Mouse (Mus musculus) mesoderm, embryonic 11.5 days (tissue): ENCODE data around the gene Senp7.
"Not testable (repeated sequence)": the region's sequence is repeated elsewhere in the genome, so short reads cannot be mapped to it uniquely, and the experiment has no call there.

ENCODE experiments used
- DNase-seq: peaks from one replicate; pipeline ENCODE4 v3.0.0-alpha.2; 2012; ENCODE audit warnings: low read depth, low spot score

Senp7 gene

DNA sequence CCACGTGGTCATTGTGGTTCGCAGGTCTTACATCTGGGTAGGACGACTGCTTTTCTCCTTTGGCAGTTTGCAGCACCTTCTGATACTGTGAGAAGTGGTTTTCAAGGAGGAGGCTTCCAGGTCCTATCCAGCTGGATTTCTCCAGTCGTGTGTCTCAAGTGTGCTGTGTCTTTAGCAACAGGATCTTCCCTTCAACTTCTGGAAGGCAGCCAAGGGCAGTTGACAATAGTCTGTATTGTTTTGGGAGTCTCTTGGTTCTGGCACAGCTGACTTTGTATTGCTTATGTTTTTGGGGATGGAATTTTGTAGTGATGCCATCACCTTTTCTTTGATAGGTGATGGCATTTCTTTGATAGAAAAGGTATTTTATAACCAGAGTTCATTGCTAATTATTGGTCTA lies 86.0 kb downstream of the Senp7 start:
- no peak for DNase-seq

DNA sequence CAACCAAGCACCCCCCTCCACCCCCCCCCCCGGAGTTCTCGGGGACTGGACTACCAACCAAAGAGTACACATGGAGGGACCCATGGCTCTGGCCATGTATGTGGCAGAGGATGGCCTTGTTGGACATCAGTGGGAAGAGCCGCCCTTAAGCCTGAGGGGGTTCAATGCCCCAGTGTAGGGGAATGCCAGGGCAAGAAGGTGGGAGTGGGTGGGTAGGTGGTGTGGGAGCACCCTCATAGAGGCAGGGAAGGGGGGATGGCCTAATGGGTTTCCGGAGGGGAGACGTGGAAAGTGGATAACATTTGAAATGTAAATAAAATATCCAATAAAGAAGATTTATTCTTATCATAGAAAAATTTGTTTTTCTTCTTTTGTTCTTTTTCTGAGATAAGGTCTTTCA lies 89.5 kb downstream of the Senp7 start:
- not testable (repeated sequence) for DNase-seq

DNA sequence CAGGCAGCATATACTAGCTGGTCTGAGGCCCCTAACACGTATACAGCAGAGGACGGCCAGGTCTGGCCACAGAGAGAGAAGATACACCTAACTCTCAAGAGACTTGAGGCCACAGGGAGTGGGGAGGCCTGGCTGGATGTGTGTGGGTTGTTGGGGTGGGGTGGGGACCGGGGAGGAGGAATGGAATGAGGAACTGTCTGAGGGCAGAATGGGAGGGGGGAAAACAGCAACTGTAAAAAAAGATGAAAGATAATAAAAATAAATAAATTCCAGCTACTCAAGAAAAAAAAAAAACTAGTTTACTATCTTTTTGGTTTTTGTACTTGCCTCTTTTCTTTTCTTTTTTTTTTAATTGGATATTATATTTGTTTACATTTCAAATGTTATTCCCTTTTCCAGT lies 91.8 kb downstream of the Senp7 start:
- DNase-seq = no peak

DNA sequence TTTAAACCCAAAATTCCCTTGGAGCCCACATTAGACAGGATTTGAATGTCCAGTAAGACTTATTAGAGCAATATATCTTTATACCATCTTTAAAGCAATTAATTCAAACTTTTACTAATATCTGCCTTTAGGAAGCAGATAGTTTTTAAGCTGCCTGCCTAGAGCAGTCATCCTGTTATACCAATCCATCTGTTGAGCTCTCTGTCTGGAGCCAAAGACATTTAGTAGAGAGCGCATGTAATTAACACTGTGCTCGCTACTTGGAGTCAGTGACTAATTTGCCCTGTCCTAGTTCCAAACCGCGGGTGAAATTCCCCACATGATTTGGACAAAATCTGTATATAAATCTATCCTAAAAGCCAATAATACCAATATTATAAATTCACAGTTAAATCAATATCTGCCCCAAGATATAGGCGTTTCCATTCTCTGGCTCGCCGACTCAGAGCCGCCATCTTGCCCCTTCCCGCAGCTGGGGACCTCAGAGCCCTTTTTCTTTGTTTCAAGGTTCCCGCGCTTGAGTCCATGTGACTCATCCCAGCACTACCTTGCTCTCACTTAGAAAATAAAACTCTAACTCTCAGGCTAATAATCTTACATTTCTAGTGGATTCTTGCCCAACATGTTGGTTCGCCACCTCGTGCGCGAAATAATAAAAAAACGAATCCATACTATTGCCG lies 96.9 kb downstream of the Senp7 start:
- DNase-seq = no peak

DNA sequence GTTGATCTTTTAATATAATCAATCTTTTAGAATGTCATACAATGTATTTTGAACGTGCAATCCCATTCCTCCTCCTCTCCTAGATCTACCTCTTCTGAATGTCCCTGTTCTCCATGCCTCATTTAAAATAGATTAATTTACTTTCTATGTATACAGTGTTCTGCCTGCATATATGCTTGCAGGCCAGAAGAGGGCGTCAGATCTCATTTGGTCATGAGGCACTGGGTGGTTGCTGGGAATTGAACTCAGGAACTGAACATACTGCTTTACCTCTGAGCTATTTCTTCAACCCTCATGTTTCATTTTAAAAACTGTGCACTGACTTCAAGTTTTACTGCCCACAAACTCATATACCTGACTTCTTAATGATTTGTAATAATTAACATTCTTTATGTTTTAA lies 99.5 kb downstream of the Senp7 start:
- no peak for DNase-seq

DNA sequence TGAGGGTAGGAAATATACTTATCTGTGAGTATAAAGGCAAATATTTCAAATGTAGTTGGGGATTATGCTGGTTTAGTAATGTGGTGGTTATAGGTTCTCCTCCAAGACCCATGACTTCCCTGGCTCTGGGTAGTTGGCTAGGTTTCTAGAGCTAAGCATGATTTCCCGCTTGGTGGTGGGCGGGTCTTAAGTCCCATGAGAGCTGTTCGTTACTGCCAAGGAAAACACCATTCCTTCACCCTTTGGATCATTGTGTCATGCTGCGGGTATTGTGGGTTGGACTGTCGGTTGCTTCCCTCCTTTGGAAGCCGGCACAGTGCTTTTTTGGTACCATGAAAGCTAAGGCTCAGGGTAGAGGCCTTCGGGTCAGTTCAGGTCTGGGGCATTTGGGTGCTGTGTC lies 115.3 kb downstream of the Senp7 start:
- DNase-seq = no peak

DNA sequence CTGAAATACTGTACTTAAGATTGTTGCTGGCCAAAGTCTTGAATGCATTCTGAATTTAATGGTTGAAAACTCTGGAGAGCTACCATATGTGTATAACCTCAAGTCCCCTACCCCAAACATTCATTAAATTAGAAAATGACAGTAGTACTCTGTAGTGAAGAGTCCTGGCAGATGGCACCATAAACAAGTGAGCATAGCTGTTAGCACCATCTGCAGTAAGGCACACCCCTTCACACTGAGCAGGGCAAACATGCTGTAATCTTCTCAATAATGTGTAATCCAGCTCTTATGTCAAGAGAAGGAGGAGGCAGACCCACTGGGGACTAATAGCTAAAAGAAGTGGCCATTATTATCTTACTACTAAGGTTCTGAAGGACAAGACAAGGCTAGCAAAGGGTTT lies 122.1 kb downstream of the Senp7 start:
- DNase-seq = no peak

DNA sequence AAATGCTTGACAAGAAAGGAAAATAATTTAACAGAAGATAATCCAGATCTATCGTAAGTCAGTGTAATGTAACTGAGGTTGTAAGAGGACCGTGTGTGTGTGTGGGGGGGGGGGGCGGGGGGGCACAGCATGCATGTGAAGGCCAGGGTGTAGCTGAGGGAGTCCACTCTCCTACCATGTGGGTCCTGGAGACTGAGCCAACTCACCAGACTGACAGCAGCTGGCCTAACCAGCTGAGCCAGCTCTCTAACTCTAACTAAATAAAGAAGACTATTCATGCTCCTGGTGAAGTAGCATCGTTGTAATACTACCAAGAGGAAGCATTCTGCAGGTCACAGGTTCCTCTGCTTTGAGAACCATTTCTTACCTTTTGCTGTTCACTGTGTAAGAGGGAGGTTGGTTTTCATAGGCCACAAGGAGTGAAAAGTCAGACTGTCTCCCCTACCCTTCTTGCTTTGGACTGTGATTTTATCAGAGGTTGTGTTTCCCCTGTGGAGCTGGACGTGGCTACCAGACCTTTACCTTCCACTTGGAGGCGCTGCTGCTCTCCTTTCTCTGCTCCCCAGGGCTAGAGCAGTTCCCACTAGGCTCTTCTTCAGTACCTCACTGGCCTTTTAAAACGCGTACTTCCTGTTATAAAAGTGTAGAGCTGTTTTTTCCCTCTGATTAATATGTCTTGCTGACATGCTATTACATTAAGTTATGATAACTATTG lies 127.9 kb downstream of the Senp7 start:
- DNase-seq = peak; percentile 18

DNA sequence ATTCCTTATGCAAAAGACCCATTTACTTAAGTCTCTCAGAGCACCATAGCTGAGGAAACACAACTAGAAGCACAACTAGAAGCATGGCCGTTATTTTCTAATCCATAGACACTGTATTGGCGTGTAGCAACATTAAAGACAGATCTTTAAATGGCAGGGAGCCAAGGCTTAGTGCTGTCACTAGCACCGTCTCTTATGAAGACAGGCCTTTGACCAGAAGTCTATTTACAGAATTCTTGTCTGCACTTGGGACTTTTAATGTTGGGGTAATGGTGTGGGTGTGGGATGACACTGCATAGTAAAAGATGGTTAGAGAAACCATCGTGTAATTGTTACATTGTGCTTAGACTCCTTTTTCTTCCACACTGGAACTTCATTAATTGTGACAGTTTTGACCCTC lies 138.7 kb downstream of the Senp7 start:
- DNase-seq = no peak

DNA sequence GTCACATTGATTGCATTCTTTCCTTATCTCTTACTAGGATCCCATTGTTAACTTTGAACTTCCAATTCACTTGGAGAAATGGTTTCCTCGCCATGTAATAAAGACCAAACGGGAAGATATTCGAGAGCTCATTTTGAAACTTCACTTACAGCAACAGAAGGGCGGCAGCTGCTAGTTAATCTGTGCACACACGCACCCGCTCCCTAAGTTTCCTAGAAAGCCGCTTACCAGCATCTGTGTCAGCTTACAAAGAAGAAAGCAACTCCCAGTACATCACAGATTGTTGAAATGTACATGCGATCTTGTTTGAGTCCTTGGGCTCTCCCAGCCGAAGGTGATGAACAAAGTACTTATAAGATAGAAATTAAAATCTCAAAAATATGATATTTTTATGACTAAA lies 140.1 kb downstream of the Senp7 start:
- no peak for DNase-seq

DNA sequence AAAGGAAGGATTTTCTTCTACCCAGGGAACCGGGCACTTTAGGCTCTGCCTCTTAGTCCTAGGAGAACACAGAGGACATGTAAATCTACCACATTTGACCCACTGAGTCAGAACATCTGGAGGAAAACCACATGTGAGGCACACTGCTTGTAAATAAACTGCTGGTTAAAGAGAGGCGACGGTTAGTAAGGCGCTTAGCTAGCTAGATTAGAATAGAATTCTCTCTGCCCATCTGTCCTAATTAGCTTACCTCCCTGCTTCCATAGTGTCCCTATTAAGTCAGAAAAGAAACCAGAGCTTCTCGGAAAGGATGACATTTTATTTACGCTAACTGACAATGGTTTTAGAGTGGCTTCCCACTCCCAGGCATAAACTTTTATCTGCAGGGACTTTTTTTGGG lies 155.9 kb downstream of the Senp7 start, which contains the start of gene Impg2:
TSS of gene Impg2 (plus strand) at position 263 of the 400 bp plus-strand sequence.
- DNase-seq = no peak

DNA sequence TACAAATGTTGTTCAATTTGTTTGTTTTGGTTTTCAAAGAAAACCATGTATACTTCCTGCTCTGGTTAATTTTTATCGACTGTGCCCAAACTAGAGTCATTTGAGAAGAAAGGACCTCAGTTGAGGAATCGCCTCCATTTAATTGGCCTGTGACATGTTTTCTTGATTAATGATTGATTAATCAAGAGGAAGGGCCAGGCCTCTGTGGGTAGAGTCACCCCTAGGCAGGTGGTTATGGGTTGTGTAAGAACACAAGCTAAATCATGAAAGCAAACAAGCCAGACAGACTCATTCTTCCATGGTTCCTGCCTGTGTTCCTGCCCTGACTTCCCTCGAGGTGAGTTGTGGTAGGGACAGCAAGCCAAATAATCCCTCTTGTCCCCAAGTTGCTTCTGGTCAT lies 164.6 kb downstream of the Senp7 start:
- no peak for DNase-seq

DNA sequence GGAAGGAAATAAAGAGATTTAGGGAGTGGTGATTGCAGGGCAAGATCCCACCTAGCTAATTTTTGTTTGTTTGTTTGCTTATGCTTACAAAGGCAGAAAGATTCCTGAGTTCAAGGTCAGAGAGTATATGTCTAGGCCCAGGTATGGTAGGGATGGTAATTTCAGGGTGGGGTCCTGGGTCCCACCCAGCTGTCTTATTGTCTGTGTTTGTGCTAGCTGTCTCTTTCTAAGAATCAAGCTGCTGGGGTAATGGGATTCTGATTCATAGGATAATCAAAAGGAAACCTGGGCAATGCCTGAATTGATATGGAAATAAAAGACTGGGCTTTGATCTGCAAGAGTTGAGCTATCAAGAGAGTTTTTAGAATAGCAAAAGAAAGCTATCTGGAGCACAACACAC lies 179.5 kb downstream of the Senp7 start:
- DNase-seq = no peak

DNA sequence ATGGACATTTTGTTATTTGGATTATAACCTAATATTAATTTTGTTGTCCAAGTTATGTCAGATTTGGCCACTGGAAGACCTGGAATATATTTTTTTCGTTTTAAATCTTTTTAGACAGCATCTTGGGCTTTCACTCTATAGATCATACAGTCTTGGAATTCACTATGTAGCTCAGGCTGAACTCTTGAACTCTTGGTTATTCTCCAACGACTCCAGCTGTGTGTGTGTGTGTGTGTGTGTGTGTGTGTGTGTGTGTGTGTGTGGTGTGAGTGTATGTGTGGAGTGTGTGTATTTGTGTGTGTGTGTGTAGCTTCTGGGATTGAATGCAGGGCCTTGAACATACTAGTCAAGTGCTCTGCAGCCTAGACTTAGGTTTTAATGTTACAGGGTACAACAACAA lies 181.3 kb downstream of the Senp7 start:
- no peak for DNase-seq

DNA sequence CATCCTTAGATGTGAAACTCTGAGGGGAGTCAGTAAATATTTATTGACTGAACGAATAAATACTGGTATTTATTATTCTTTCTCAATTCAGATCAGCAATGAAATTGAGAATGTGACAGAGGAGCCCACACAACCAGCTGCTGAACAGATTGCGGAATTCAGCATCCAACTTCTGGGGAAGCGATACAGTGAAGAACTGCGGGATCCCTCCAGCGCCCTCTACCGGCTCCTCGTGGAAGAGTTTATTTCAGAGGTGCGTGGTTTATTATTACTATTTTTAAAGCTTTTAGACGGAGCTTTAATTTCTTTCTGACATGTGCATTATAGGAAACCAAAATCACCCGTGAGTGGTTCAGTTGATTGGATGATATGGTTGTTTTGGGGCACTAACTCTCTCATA lies 183.2 kb downstream of the Senp7 start:
- peak; percentile 37 for DNase-seq

DNA sequence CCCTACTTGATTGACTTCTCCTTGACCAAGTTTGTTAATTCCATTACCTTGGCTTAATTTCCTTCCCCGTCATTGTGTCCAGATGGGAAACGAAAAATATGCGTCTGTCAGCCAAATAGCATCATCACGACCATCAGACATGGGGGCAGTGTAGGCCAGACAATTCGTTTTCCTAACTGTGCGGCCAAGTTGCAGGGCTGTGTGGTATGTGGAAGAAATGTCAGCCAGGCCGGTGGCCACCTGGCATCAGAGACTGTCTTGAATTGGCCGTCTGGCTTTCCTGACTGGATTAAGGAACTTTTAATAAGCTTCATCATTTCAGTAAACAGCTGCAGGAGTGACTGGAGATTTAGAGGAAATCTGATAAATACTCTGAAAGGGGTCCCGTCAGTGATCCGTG lies 184.6 kb downstream of the Senp7 start:
- no peak for DNase-seq
